Mouse (Mus musculus) brain, embryonic 14.5 days (tissue): ENCODE data around the gene Hist1h2bb.
"Not testable (repeated sequence)": the region's sequence is repeated elsewhere in the genome, so short reads cannot be mapped to it uniquely, and the experiment has no call there.

Experiments
- CTCF ChIP-seq: fragments of 200-500 bp; IDR thresholded peaks from 2 replicates; pipeline ENCODE4 v1.5.1; 2012; ENCODE audit warnings: inconsistent platforms, mild to moderate bottlenecking, moderate library complexity, borderline replicate concordance; ENCODE audit not compliant: insufficient read depth, insufficient read length; ENCODE audit errors: extremely low read depth
- POLR2A ChIP-seq: fragments of 200-500 bp; IDR thresholded peaks from 2 replicates; pipeline ENCODE4 v1.6.1; 2012; ENCODE audit warnings: mild to moderate bottlenecking, inconsistent platforms, borderline replicate concordance; ENCODE audit not compliant: poor library complexity, insufficient read depth, insufficient read length, severe bottlenecking; ENCODE audit errors: extremely low read depth

- not testable (repeated sequence) for TF ChIP-seq POLR2A, CTCF
Measured at GRCm38 (mm10) chr13:23746201-23747080, at the start of gene Hist1h2bb.
